Mouse (Mus musculus) small intestine, adult 2 months (tissue): ENCODE results near the gene Eif3l. TPM values are rescaled to one million over a fixed set of nuclear protein-coding genes. Genes with fewer than 3 reads are reported as not detected.

Experiments
- H3K27ac ChIP-seq: fragments of 200-500 bp; 2 replicates; pipeline ENCODE4 v1.5.1; 2012; ENCODE audit warnings: low read depth, low read length, control low read depth, inconsistent platforms; ENCODE audit not compliant: insufficient read depth
- H3K27me3 ChIP-seq: fragments of 200-500 bp; 2 replicates; pipeline ENCODE4 v1.6.1; 2012; ENCODE audit warnings: mild to moderate bottlenecking, moderate library complexity, low read length, inconsistent platforms; ENCODE audit not compliant: control insufficient read depth, insufficient read depth
- H3K36me3 ChIP-seq: fragments of 200-500 bp; 2 replicates; pipeline ENCODE4 v1.6.1; 2012; ENCODE audit warnings: mild to moderate bottlenecking, low read length, control low read depth, inconsistent platforms; ENCODE audit not compliant: control insufficient read depth, insufficient read depth
- H3K4me1 ChIP-seq: fragments of 200-500 bp; 2 replicates; pipeline ENCODE4 v1.6.1; 2012; ENCODE audit warnings: low read length, inconsistent platforms, mixed read lengths; ENCODE audit not compliant: control insufficient read depth, insufficient read depth, insufficient read length
- H3K4me3 ChIP-seq: fragments of 200-500 bp; 2 replicates; pipeline ENCODE4 v1.5.1; 2012; ENCODE audit warnings: low read depth, mild to moderate bottlenecking, control low read depth, inconsistent platforms, low read length, moderate library complexity
- CTCF ChIP-seq: fragments of 200-500 bp; IDR thresholded peaks from 2 replicates; pipeline ENCODE4 v1.5.1; 2012; ENCODE audit warnings: low read depth, mild to moderate bottlenecking, control low read depth, inconsistent platforms, low read length, moderate library complexity, mixed read lengths; ENCODE audit not compliant: insufficient replicate concordance, insufficient read length; ENCODE audit errors: extremely low read depth
- POLR2A ChIP-seq: fragments of 200-500 bp; IDR thresholded peaks from 2 replicates; pipeline ENCODE4 v1.6.1; 2012; ENCODE audit warnings: low read depth, mild to moderate bottlenecking, control low read depth, inconsistent platforms, low read length, moderate library complexity
- WGBS: fragments of 180-500 bp; shearing (Covaris S2); methylation state at CpG from one replicate; pipeline ENCODE4 v1.1.7; 2018; 5-methylcytosine and 5-hydroxymethylcytosine counted together
- polyA plus RNA-seq: library from polyadenylated mRNA; depleted of rRNA; stranded (reverse); fragments of >200 nt; gene quantifications from 2 replicates; pipeline ENCODE4 v1.2.3, GENCODE M21; 2012

Eif3l gene
- polyA plus RNA-seq, 1 experiment = 88.3 TPM

- no peak for TF ChIP-seq CTCF
- TF ChIP-seq POLR2A = no peak
- H3K4me1 ChIP-seq = no peaks in the 10 kb centered on the region
- WGBS = 80% methylated on average over 6 of the region's 6 CpGs
- H3K27me3 ChIP-seq = no peaks in the 10 kb centered on the region
- peaks cover 78% of the 10 kb centered on the region for H3K36me3 ChIP-seq
- H3K27ac ChIP-seq = no peak overlapping the region
- no peak overlapping the region for H3K4me3 ChIP-seq
These were observed 48.8 kb downstream of the Eif3l start for GRCm38 (mm10) chr15:79123751-79124150.

- 83% methylated on average over 10 of the region's 10 CpGs for WGBS
- Histone ChIP-seq H3K36me3 (peaks cover 76% of the 10 kb centered on the region), H3K4me1 (no peaks in the 10 kb centered on the region), H3K27me3 (no peaks in the 10 kb centered on the region), H3K4me3 (no peak overlapping the region), H3K27ac (no peak overlapping the region)
- TF ChIP-seq CTCF (no peak), POLR2A (no peak)
These were observed 49.4 kb downstream of the Eif3l start for GRCm38 (mm10) chr15:79124331-79124875.

GRCm38 (mm10) chr15:79126217-79126932 lies 51.4 kb downstream of the Eif3l start:
- Histone ChIP-seq H3K4me3 (no peak overlapping the region), H3K36me3 (peaks cover 76% of the 10 kb centered on the region), H3K27ac (no peak overlapping the region), H3K27me3 (no peaks in the 10 kb centered on the region), H3K4me1 (no peaks in the 10 kb centered on the region)
- TF ChIP-seq POLR2A = no peak
- TF ChIP-seq CTCF = peak; percentile 63; the same call in 1 of the 2 replicates
- WGBS = 73% methylated on average over 13 of the region's 13 CpGs

GRCm38 (mm10) chr15:79127101-79127500 lies 52.1 kb downstream of the Eif3l start:
- Histone ChIP-seq H3K36me3 (peaks cover 81% of the 10 kb centered on the region), H3K4me1 (no peaks in the 10 kb centered on the region), H3K27me3 (no peaks in the 10 kb centered on the region), H3K4me3 (no peak overlapping the region), H3K27ac (no peak overlapping the region)
- TF ChIP-seq POLR2A = no peak
- no peak for TF ChIP-seq CTCF
- 92% methylated on average over 12 of the region's 12 CpGs for WGBS

- Histone ChIP-seq H3K27ac (no peak overlapping the region), H3K4me1 (no peaks in the 10 kb centered on the region), H3K27me3 (no peaks in the 10 kb centered on the region), H3K4me3 (no peak overlapping the region), H3K36me3 (peaks cover 83% of the 10 kb centered on the region)
- TF ChIP-seq CTCF = peak; percentile 55; the same call in 1 of the 2 replicates
- TF ChIP-seq POLR2A = no peak
- 97% methylated on average over 5 of the region's 5 CpGs for WGBS
These were observed 53.2 kb downstream of the Eif3l start for GRCm38 (mm10) chr15:79128208-79128607.

GRCm38 (mm10) chr15:79129311-79129710 lies 54.3 kb downstream of the Eif3l start:
- H3K27me3 ChIP-seq = no peaks in the 10 kb centered on the region
- no peak for TF ChIP-seq CTCF
- TF ChIP-seq POLR2A = no peak
- no peaks in the 10 kb centered on the region for H3K4me1 ChIP-seq
- peaks cover 80% of the 10 kb centered on the region for H3K36me3 ChIP-seq
- H3K27ac ChIP-seq = no peak overlapping the region
- no peak overlapping the region for H3K4me3 ChIP-seq
- WGBS = 75% methylated on average over 7 of the region's 7 CpGs

GRCm38 (mm10) chr15:79130782-79131181 lies 55.8 kb downstream of the Eif3l start:
- no peaks in the 10 kb centered on the region for H3K4me1 ChIP-seq
- peaks cover 68% of the 10 kb centered on the region for H3K36me3 ChIP-seq
- WGBS = 70% methylated on average over 10 of the region's 10 CpGs
- TF ChIP-seq POLR2A (no peak), CTCF (no peak)
- H3K4me3 ChIP-seq = no peak overlapping the region
- H3K27ac ChIP-seq = no peak overlapping the region
- H3K27me3 ChIP-seq = no peaks in the 10 kb centered on the region
